Mouse (Mus musculus): ENCODE measurements around the gene Liph. TPM values are rescaled to one million over a fixed set of nuclear protein-coding genes. Genes with fewer than 3 reads are reported as not detected.

Gene Liph
- 0.26 and 0.53 TPM in 2 replicates for polyA plus RNA-seq (2014; fragmentation: Nextera tagmentation; extraction: Ambion mirVana)

DNA sequence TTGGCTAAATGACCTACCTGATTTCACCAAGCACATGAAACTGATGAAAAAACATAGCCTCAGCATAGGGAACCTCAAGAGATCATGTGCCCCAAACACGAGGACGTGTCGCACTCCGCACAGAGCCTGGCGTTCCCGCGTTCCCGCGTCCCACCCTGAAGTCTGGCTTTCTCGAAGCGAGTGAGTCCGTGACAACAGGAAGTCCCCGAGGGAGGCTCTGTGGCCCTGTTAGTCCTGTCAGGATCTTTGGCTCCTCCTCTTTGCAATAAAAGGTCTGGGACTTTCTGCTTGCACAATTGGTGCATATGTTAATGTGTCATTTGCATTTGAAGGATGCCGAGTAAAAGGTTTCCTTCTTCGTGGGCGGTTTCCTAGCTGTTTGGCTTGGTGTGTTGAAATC lies at the start of gene Liph:
Liph (minus strand) TSS at position 360 of the 400 bp plus-strand sequence.
- H3K9me3 ChIP-seq (ENCODE audit: control insufficient read depth, low read length) = no peaks in the 10 kb centered on the region
- no peak within 1 kb of the TSS for H3K27ac ChIP-seq (ENCODE audit: low read depth, low read length)
- no peaks in the 10 kb centered on the region for H3K27me3 ChIP-seq (ENCODE audit: control insufficient read depth, insufficient read depth, low read length)
- no peaks in the 10 kb centered on the region for H3K4me1 ChIP-seq (ENCODE audit: control insufficient read depth, insufficient read depth, low read length)
- ATAC-seq (ENCODE audit: low FRiP score, low TSS enrichment) = no peak
- peak within 1 kb of the TSS; percentile 34 for H3K4me2 ChIP-seq (replicated peaks; ENCODE audit: low read depth, low read length)
- 6% methylated on average over 16 of the region's 16 CpGs for WGBS
- no peaks in the 10 kb centered on the region for H3K36me3 ChIP-seq (ENCODE audit: control insufficient read depth, insufficient read depth, low read length)
- H3K9ac ChIP-seq (ENCODE audit: low read depth, low read length) = no peak within 1 kb of the TSS
- 0 out of 2 replicates have a peak within 1 kb of the TSS, but pooled peaks have one; percentile 17 for H3K4me3 ChIP-seq (ENCODE audit: low read length)

GRCm38 (mm10) chr16:22043830-22044229 lies 48.4 kb upstream of the Liph start:
- Histone ChIP-seq H3K27ac (ENCODE audit: low read depth, low read length) (no peak overlapping the region), H3K9ac (ENCODE audit: low read depth, low read length) (no peak overlapping the region), H3K4me3 (ENCODE audit: low read length) (no peak overlapping the region), H3K4me2 (replicated peaks; ENCODE audit: low read depth, low read length) (no peak overlapping the region), H3K4me1 (ENCODE audit: control insufficient read depth, insufficient read depth, low read length) (no peaks in the 10 kb centered on the region), H3K36me3 (ENCODE audit: control insufficient read depth, insufficient read depth, low read length) (peaks cover 56% of the 10 kb centered on the region), H3K27me3 (ENCODE audit: control insufficient read depth, insufficient read depth, low read length) (no peaks in the 10 kb centered on the region), H3K9me3 (ENCODE audit: control insufficient read depth, low read length) (no peaks in the 10 kb centered on the region)
- WGBS = 91% methylated on average over 4 of the region's 4 CpGs
- no peak for ATAC-seq (ENCODE audit: low FRiP score, low TSS enrichment)

GRCm38 (mm10) chr16:22039978-22040377 lies 44.5 kb upstream of the Liph start:
- H3K4me1 ChIP-seq (ENCODE audit: control insufficient read depth, insufficient read depth, low read length) = no peaks in the 10 kb centered on the region
- no peaks in the 10 kb centered on the region for H3K27me3 ChIP-seq (ENCODE audit: control insufficient read depth, insufficient read depth, low read length)
- no peak overlapping the region for H3K4me2 ChIP-seq (replicated peaks; ENCODE audit: low read depth, low read length)
- no peak overlapping the region for H3K9ac ChIP-seq (ENCODE audit: low read depth, low read length)
- H3K9me3 ChIP-seq (ENCODE audit: control insufficient read depth, low read length) = no peaks in the 10 kb centered on the region
- no peak overlapping the region for H3K4me3 ChIP-seq (ENCODE audit: low read length)
- no peak for ATAC-seq (ENCODE audit: low FRiP score, low TSS enrichment)
- 93% methylated on average over 1 of the region's 1 CpGs for WGBS
- no peak overlapping the region for H3K27ac ChIP-seq (ENCODE audit: low read depth, low read length)
- peaks cover 55% of the 10 kb centered on the region for H3K36me3 ChIP-seq (ENCODE audit: control insufficient read depth, insufficient read depth, low read length)

DNA sequence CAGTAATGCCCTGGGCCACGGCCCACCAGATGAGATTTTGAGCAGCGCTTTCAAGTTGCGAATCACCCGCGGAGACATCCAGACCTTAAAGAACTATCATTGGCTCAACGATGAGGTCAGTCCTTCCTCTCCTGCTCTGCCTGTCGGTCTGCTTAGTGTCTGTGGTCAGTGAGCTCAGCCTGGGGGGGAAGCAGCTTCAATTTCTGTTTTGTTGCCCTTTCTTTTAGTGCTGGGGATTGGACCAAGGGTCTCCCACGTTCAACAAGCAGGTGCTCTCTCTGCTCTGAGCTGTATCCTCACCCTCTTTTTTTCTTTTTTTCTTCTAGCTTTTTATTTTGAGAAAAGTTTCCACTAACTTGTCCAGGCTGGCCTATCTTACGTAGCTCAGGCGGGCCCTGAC lies 43.1 kb upstream of the Liph start:
- H3K36me3 ChIP-seq (ENCODE audit: control insufficient read depth, insufficient read depth, low read length) = peaks cover 43% of the 10 kb centered on the region
- H3K9me3 ChIP-seq (ENCODE audit: control insufficient read depth, low read length) = no peaks in the 10 kb centered on the region
- no peaks in the 10 kb centered on the region for H3K27me3 ChIP-seq (ENCODE audit: control insufficient read depth, insufficient read depth, low read length)
- H3K27ac ChIP-seq (ENCODE audit: low read depth, low read length) = no peak overlapping the region
- WGBS = 87% methylated on average over 10 of the region's 10 CpGs
- H3K4me1 ChIP-seq (ENCODE audit: control insufficient read depth, insufficient read depth, low read length) = no peaks in the 10 kb centered on the region
- no peak overlapping the region for H3K4me2 ChIP-seq (replicated peaks; ENCODE audit: low read depth, low read length)
- ATAC-seq (ENCODE audit: low FRiP score, low TSS enrichment) = no peak
- H3K4me3 ChIP-seq (ENCODE audit: low read length) = no peak overlapping the region
- H3K9ac ChIP-seq (ENCODE audit: low read depth, low read length) = no peak overlapping the region

DNA sequence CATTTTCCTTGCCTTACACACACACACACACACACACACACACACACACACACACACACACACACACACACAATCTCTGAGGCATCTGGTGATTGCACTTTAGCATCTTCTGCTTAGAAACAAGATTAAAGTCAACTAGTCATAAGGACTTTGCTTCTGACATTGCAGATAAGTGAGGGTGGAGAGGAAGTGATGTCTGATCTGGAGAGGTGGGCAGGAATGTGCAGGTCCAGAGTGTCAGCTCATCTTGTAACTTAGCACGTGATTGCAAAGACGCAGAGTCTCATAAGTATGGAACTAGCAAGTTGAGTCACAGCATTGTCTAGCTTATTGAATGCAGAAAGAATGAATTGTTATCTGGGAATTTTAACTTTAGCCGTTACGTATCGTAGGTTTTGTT lies 32.0 kb upstream of the Liph start:
- WGBS = 96% methylated on average over 5 of the region's 5 CpGs
- H3K9ac ChIP-seq (ENCODE audit: low read depth, low read length) = no peak overlapping the region
- H3K27me3 ChIP-seq (ENCODE audit: control insufficient read depth, insufficient read depth, low read length) = no peaks in the 10 kb centered on the region
- H3K4me1 ChIP-seq (ENCODE audit: control insufficient read depth, insufficient read depth, low read length) = no peaks in the 10 kb centered on the region
- H3K36me3 ChIP-seq (ENCODE audit: control insufficient read depth, insufficient read depth, low read length) = peaks cover 77% of the 10 kb centered on the region
- H3K9me3 ChIP-seq (ENCODE audit: control insufficient read depth, low read length) = no peaks in the 10 kb centered on the region
- H3K4me2 ChIP-seq (replicated peaks; ENCODE audit: low read depth, low read length) = no peak overlapping the region
- H3K27ac ChIP-seq (ENCODE audit: low read depth, low read length) = no peak overlapping the region
- H3K4me3 ChIP-seq (ENCODE audit: low read length) = no peak overlapping the region
- ATAC-seq (ENCODE audit: low FRiP score, low TSS enrichment) = no peak

- no peaks in the 10 kb centered on the region; the same call in 1 of the 2 replicates for H3K9me3 ChIP-seq (ENCODE audit: control insufficient read depth, low read length)
- no peak overlapping the region for H3K4me2 ChIP-seq (replicated peaks; ENCODE audit: low read depth, low read length)
- no peak overlapping the region for H3K4me3 ChIP-seq (ENCODE audit: low read length)
- 97% methylated on average over 2 of the region's 2 CpGs for WGBS
- no peaks in the 10 kb centered on the region for H3K4me1 ChIP-seq (ENCODE audit: control insufficient read depth, insufficient read depth, low read length)
- H3K9ac ChIP-seq (ENCODE audit: low read depth, low read length) = no peak overlapping the region
- peaks cover 69% of the 10 kb centered on the region for H3K36me3 ChIP-seq (ENCODE audit: control insufficient read depth, insufficient read depth, low read length)
- H3K27ac ChIP-seq (ENCODE audit: low read depth, low read length) = no peak overlapping the region
- no peak for ATAC-seq (ENCODE audit: low FRiP score, low TSS enrichment)
- H3K27me3 ChIP-seq (ENCODE audit: control insufficient read depth, insufficient read depth, low read length) = no peaks in the 10 kb centered on the region
These were observed 26.7 kb upstream of the Liph start for GRCm38 (mm10) chr16:22022122-22022521.

- Histone ChIP-seq H3K4me1 (ENCODE audit: control insufficient read depth, insufficient read depth, low read length) (0 out of 2 replicates have a peak, but pooled peaks cover 4% of the 10 kb centered on the region), H3K4me3 (ENCODE audit: low read length) (no peak overlapping the region), H3K4me2 (replicated peaks; ENCODE audit: low read depth, low read length) (no peak overlapping the region), H3K27ac (ENCODE audit: low read depth, low read length) (no peak overlapping the region), H3K9ac (ENCODE audit: low read depth, low read length) (no peak overlapping the region), H3K9me3 (ENCODE audit: control insufficient read depth, low read length) (no peaks in the 10 kb centered on the region), H3K27me3 (ENCODE audit: control insufficient read depth, insufficient read depth, low read length) (no peaks in the 10 kb centered on the region), H3K36me3 (ENCODE audit: control insufficient read depth, insufficient read depth, low read length) (peaks cover 38% of the 10 kb centered on the region; the same call in 1 of the 2 replicates)
- ATAC-seq (ENCODE audit: low FRiP score, low TSS enrichment) = no peak
- 92% methylated on average over 1 of the region's 1 CpGs for WGBS
These were observed 20.1 kb upstream of the Liph start for GRCm38 (mm10) chr16:22015569-22015968.

DNA sequence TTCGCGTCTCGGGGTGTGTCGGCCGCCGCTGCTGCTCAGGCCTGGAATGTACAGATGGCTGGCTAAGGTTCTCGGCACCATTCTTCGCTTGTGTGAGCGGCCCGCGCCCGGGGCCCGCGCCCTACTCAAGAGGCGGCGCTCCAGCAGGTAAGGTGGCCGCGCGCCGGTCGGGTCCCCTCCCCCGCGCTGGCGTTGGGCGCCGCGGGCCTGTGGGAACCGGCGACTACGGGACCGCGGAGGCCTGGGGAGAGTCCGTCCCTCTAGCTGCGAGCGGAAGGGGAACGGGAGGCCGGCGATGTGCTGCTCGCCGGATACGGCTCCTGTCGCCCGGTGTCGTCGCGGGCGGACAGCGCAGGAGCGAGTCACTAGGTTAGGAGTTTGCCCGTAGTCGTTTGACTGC lies 14.1 kb upstream of the Liph start:
- Histone ChIP-seq H3K9me3 (ENCODE audit: control insufficient read depth, low read length) (no peaks in the 10 kb centered on the region), H3K9ac (ENCODE audit: low read depth, low read length) (peak overlapping the region; percentile 93), H3K4me2 (replicated peaks; ENCODE audit: low read depth, low read length) (peak overlapping the region; percentile 67), H3K27me3 (ENCODE audit: control insufficient read depth, insufficient read depth, low read length) (no peaks in the 10 kb centered on the region), H3K27ac (ENCODE audit: low read depth, low read length) (peak overlapping the region; percentile 59; the same call in 1 of the 2 replicates), H3K4me1 (ENCODE audit: control insufficient read depth, insufficient read depth, low read length) (0 out of 2 replicates have a peak, but pooled peaks cover 8% of the 10 kb centered on the region), H3K36me3 (ENCODE audit: control insufficient read depth, insufficient read depth, low read length) (peaks cover 3% of the 10 kb centered on the region; the same call in 1 of the 2 replicates), H3K4me3 (ENCODE audit: low read length) (peak overlapping the region; percentile 99)
- ATAC-seq (ENCODE audit: low FRiP score, low TSS enrichment) = peak; percentile 75
- under 1% methylated on average over 44 of the region's 51 CpGs for WGBS

GRCm38 (mm10) chr16:22009099-22009584 lies 13.7 kb upstream of the Liph start, which contains the start of gene Senp2:
Gene Senp2, plus strand, starts transcription at chr16:22009484.
- Histone ChIP-seq H3K4me3 (ENCODE audit: low read length) (peak within 1 kb of the TSS; percentile 99), H3K27ac (ENCODE audit: low read depth, low read length) (peak within 1 kb of the TSS; percentile 59; the same call in 1 of the 2 replicates), H3K9me3 (ENCODE audit: control insufficient read depth, low read length) (no peaks in the 10 kb centered on the region), H3K36me3 (ENCODE audit: control insufficient read depth, insufficient read depth, low read length) (peaks cover 3% of the 10 kb centered on the region; the same call in 1 of the 2 replicates), H3K27me3 (ENCODE audit: control insufficient read depth, insufficient read depth, low read length) (no peaks in the 10 kb centered on the region), H3K4me2 (replicated peaks; ENCODE audit: low read depth, low read length) (peak within 1 kb of the TSS; percentile 67), H3K4me1 (ENCODE audit: control insufficient read depth, insufficient read depth, low read length) (0 out of 2 replicates have a peak, but pooled peaks cover 8% of the 10 kb centered on the region), H3K9ac (ENCODE audit: low read depth, low read length) (peak within 1 kb of the TSS; percentile 93)
- ATAC-seq (ENCODE audit: low FRiP score, low TSS enrichment) = peak; percentile 99
- WGBS = under 1% methylated on average over 33 of the region's 45 CpGs
